In genomic region chr13:104108651-104109287, GRCm38 (mm10) we compare ENCODE assay signal across 7 mouse cellular contexts. TPM values are rescaled to one million over a fixed set of nuclear protein-coding genes. Genes with fewer than 3 reads are reported as not detected.
A peak's percentile ranks its signal among the peaks of the same experiment; 100 is the strongest.
DNase-seq lines count a peak whose midpoint lies in the region; ATAC-seq and TF ChIP-seq lines count a peak whose summit lies in the region.

No protein-coding gene starts in this region.

- peaks cover 16% of the 10 kb centered on the region for H3K4me1 ChIP-seq in thymus, adult 2 months (replicated peaks; ENCODE audit: control insufficient read depth, insufficient read depth, low read length)
- H3K4me1 ChIP-seq in heart, embryonic 12.5 days (replicated peaks): peaks cover 9% of the 10 kb centered on the region
- H3K4me1 ChIP-seq in liver, embryonic 11.5 days (replicated peaks; ENCODE audit: control insufficient read depth, insufficient read depth, low read length): peaks cover 10% of the 10 kb centered on the region

- H3K4me3 ChIP-seq in thymus, adult 2 months (ENCODE audit: control insufficient read depth, insufficient read depth, low read length): peak overlapping the region; percentile 59
- H3K4me3 ChIP-seq in heart, embryonic 12.5 days: peak overlapping the region; percentile 93
- H3K4me3 ChIP-seq in liver, embryonic 11.5 days (ENCODE audit: low read depth, low read length): peak overlapping the region; percentile 81

- peak; percentile 12 for ATAC-seq in heart, embryonic 12.5 days (ENCODE audit: insufficient number of reproducible peaks, low FRiP score)
- peak; percentile 54 for ATAC-seq in liver, embryonic 11.5 days (replicated peaks; ENCODE audit: low FRiP score)

- no peak for TF ChIP-seq POLR2A in thymus, adult 2 months (IDR thresholded peaks at IDR 0.05; ENCODE audit: control insufficient read depth, extremely low read depth, insufficient read depth, low read length, poor library complexity)

- H3K27ac ChIP-seq in thymus, adult 2 months (ENCODE audit: control insufficient read depth, insufficient read depth, low read length): no peak overlapping the region
- peak overlapping the region; percentile 50 for H3K27ac ChIP-seq in heart, embryonic 12.5 days (ENCODE audit: poor library complexity, severe bottlenecking)
- peak overlapping the region; percentile 77 for H3K27ac ChIP-seq in liver, embryonic 11.5 days (ENCODE audit: low read depth, low read length)

- H3K36me3 ChIP-seq in thymus, adult 2 months (ENCODE audit: control insufficient read depth, insufficient read depth, low read length): no peaks in the 10 kb centered on the region
- H3K36me3 ChIP-seq in heart, embryonic 12.5 days: peaks cover 11% of the 10 kb centered on the region
- peaks cover 5% of the 10 kb centered on the region; the same call in 1 of the 2 replicates for H3K36me3 ChIP-seq in liver, embryonic 11.5 days (ENCODE audit: control insufficient read depth, insufficient read depth, low read length)

- no peak for DNase-seq in thymus, adult 2 months
- no peak for DNase-seq in thymus, postnatal 10 days (ENCODE audit: low spot score in 2 of 2)
- DNase-seq in c-Kit-positive CD71-positive TER-119-positive erythroid progenitor cells, embryonic 14.5 days (ENCODE audit: low spot score): peak; percentile 29
- peak; percentile 35 for DNase-seq in liver, embryonic 11.5 days (ENCODE audit: low spot score)
- DNase-seq in neural tube, embryonic 10.5 days (ENCODE audit: extremely low spot score, low spot score): peak; percentile 26
- no peak for DNase-seq in ovary, postnatal 14 days (ENCODE audit: low spot score)

- peak overlapping the region; percentile 77 for H3K9ac ChIP-seq in heart, embryonic 12.5 days
- H3K9ac ChIP-seq in liver, embryonic 11.5 days (ENCODE audit: low read depth, low read length): peak overlapping the region; percentile 80

- peaks cover 6% of the 10 kb centered on the region; the same call in 1 of the 2 replicates for H3K9me3 ChIP-seq in heart, embryonic 12.5 days (replicated peaks)
- no peaks in the 10 kb centered on the region for H3K9me3 ChIP-seq in liver, embryonic 11.5 days (ENCODE audit: control insufficient read depth, low read length)

- no peak for TF ChIP-seq CTCF in thymus, adult 2 months (IDR thresholded peaks at IDR 0.05; ENCODE audit: borderline replicate concordance, control insufficient read depth, extremely low read depth, insufficient read depth, low read length, poor library complexity)

- 1% methylated on average over 24 of the region's 24 CpGs for WGBS in thymus, adult 2 months
- WGBS in heart, embryonic 12.5 days: 2% methylated on average over 24 of the region's 24 CpGs
- WGBS in liver, embryonic 11.5 days: 1% methylated on average over 24 of the region's 24 CpGs

- no peaks in the 10 kb centered on the region for H3K27me3 ChIP-seq in thymus, adult 2 months (ENCODE audit: control insufficient read depth, insufficient read depth, low read length)
- no peaks in the 10 kb centered on the region for H3K27me3 ChIP-seq in heart, embryonic 12.5 days (replicated peaks)
- no peaks in the 10 kb centered on the region for H3K27me3 ChIP-seq in liver, embryonic 11.5 days (replicated peaks; ENCODE audit: control insufficient read depth, insufficient read depth, low read length)

- H3K4me2 ChIP-seq in heart, embryonic 12.5 days: peak overlapping the region; percentile 97
- peak overlapping the region; percentile 100 for H3K4me2 ChIP-seq in liver, embryonic 11.5 days

RNA-seq across cellular contexts. Expression of gene Nln, which starts 0.6 kb away (rescaled TPM):
- 2.6 and 2.9 TPM in 2 replicates for polyA plus RNA-seq in thymus, adult 2 months (2012; rRNA removed)
- 25.7 and 26.9 TPM in 2 replicates for polyA plus RNA-seq in heart, embryonic 12.5 days (2016; fragmentation: Nextera tagmentation; extraction: Ambion mirVana)
- polyA plus RNA-seq in liver, embryonic 11.5 days (2014; fragmentation: Nextera tagmentation; extraction: Ambion mirVana): 20.9 and 22.7 TPM in 2 replicates

RNA-seq across cellular contexts. Expression of gene Sgtb, which starts 0.8 kb away (rescaled TPM):
- polyA plus RNA-seq in thymus, adult 2 months (2012; rRNA removed): 0.19 and 0.26 TPM in 2 replicates
- polyA plus RNA-seq in heart, embryonic 12.5 days (2016; fragmentation: Nextera tagmentation; extraction: Ambion mirVana): 2.5 and 3.5 TPM in 2 replicates
- polyA plus RNA-seq in liver, embryonic 11.5 days (2014; fragmentation: Nextera tagmentation; extraction: Ambion mirVana): 2.1 and 2.7 TPM in 2 replicates

Comparison
In these comparisons a context has a peak if more than half of its experiments do, and no peak if none do; other contexts are left out.
1. DNase-seq: peak in c-Kit-positive CD71-positive TER-119-positive erythroid progenitor cells, embryonic 14.5 days (single experiment), liver, embryonic 11.5 days (single experiment) and neural tube, embryonic 10.5 days (single experiment); none in thymus, adult 2 months (single experiment), thymus, postnatal 10 days (0 of 2) and ovary, postnatal 14 days (single experiment).
2. Peak in every context shown above with its lines, with median percentiles within 50 percentile points of each other: H3K4me3 ChIP-seq.